ENCODE assay signal across 14 mouse cellular contexts in genomic region chr5:115656677-115657076, GRCm38 (mm10).
"Had no signal": no experiment of that assay in that cellular context is flagged by ENCODE, and none has a peak within 500 bp of the region (broad histone marks: within the 10 kb centered on the region; RNA-seq: fewer than 3 reads in every experiment).

No protein-coding gene starts in this region.

- H3K36me3 ChIP-seq: neural tube, embryonic 12.5 days; stomach, embryonic 15.5 days had no signal

- H3K9ac ChIP-seq: neural tube, embryonic 12.5 days; neural tube, embryonic 13.5 days; neural tube, embryonic 15.5 days; stomach, embryonic 15.5 days had no signal

- H3K27me3 ChIP-seq: neural tube, embryonic 12.5 days; neural tube, embryonic 13.5 days; neural tube, embryonic 15.5 days; stomach, embryonic 15.5 days had no signal

- H3K4me3 ChIP-seq: neural tube, embryonic 12.5 days; neural tube, embryonic 13.5 days; neural tube, embryonic 15.5 days; stomach, embryonic 15.5 days had no signal

- DNase-seq: retina, postnatal 1 day; right cerebral cortex, adult 18-20 months; right cerebral cortex, postnatal 14 days; right cerebral cortex, postnatal 25 days; spleen, adult 18-20 months; thymus, adult 18-20 months; thymus, adult 2 months; thymus, postnatal 14 days; thymus, postnatal 25 days; thymus, postnatal 4 days had no signal

- H3K4me2 ChIP-seq: neural tube, embryonic 12.5 days; neural tube, embryonic 13.5 days; neural tube, embryonic 15.5 days; stomach, embryonic 15.5 days had no signal

- H3K9me3 ChIP-seq: neural tube, embryonic 12.5 days; neural tube, embryonic 13.5 days; neural tube, embryonic 15.5 days; stomach, embryonic 15.5 days had no signal

- H3K27ac ChIP-seq: neural tube, embryonic 12.5 days; neural tube, embryonic 13.5 days; neural tube, embryonic 15.5 days; stomach, embryonic 15.5 days had no signal
